Mouse (Mus musculus) left cerebral cortex, postnatal 25 days (tissue): ENCODE measurements at regions not wholly inside any gene's neighbourhood (a gene's known extent, or its start where the extent isn't known, plus 50 kb on each side); places are given as distances from the start of the nearest gene placed in this dataset.

Experiments
- DNase-seq, 2 experiments: peaks; one replicate each; pipeline ENCODE4 v3.0.0; 2022; ENCODE audit warnings: low spot score in 2 of 2, mixed read lengths in 1 of 2
- intact Hi-C: fragments of 180-260 bp; cut with DNase I; formaldehyde crosslinking; loops from one replicate; pipeline ENCODE4 v1.15.1; 2025

GRCm38 (mm10) chr1:34733026-34733913, 109.6 kb downstream of the Fam168b start:
- DNase-seq, result no peak
- intact Hi-C loops, result no loop called here

GRCm38 (mm10) chr1:34738386-34739067, 104.3 kb downstream of the Fam168b start:
- intact Hi-C loops, result no loop called here
- peak; percentile 80 to 86 for DNase-seq

GRCm38 (mm10) chr1:34739621-34740020, 103.2 kb downstream of the Fam168b start:
- intact Hi-C loops, result no loop called here
- no peak for DNase-seq

- intact Hi-C loops, result no loop called here
- no peak for DNase-seq
These were observed 102.0 kb downstream of the Fam168b start for GRCm38 (mm10) chr1:34740891-34741290.

- intact Hi-C loops, result no loop called here
- no peak for DNase-seq
These were observed 100.6 kb downstream of the Fam168b start for GRCm38 (mm10) chr1:34742234-34742633.

- intact Hi-C loops, result no loop called here
These were observed 97.0 kb downstream of the Fam168b start for GRCm38 (mm10) chr1:34745881-34746280.

GRCm38 (mm10) chr1:34749161-34750040, 93.5 kb downstream of the Fam168b start:
- intact Hi-C loops, result loop anchor here (2.0 kb wide), 1 partner anchor 53 kb away; no protein-coding TSS in a partner anchor
- DNase-seq, result peak; percentile 28 to 70

More at GRCm38 (mm10) chr1:34745881-34746280, 97.0 kb downstream of the Fam168b start:
- no peak for DNase-seq

- intact Hi-C loops, result loop anchor here (2.0 kb wide), 1 partner anchor 52 kb away; no protein-coding TSS in a partner anchor
- DNase-seq, result peak; percentile 22 to 27
These were observed 92.5 kb downstream of the Fam168b start for GRCm38 (mm10) chr1:34750061-34751054.

GRCm38 (mm10) chr1:34751128-34751527, 91.7 kb downstream of the Fam168b start:
- intact Hi-C loops, result loop anchor here (2.0 kb wide), 1 partner anchor 52 kb away; no protein-coding TSS in a partner anchor
- DNase-seq, result peak in 1 of 2 experiments; percentile 13

GRCm38 (mm10) chr1:34753581-34753980, 89.3 kb downstream of the Fam168b start:
- DNase-seq, result peak in 1 of 2 experiments; percentile 81
- intact Hi-C loops, result no loop called here

- DNase-seq, result peak in 1 of 2 experiments; percentile 37
- intact Hi-C loops, result no loop called here
These were observed 82.3 kb downstream of the Fam168b start for GRCm38 (mm10) chr1:34760547-34760946.

- no peak for DNase-seq
- intact Hi-C loops, result no loop called here
These were observed 81.4 kb downstream of the Fam168b start for GRCm38 (mm10) chr1:34761436-34761835.

- intact Hi-C loops, result no loop called here
These were observed 81.0 kb downstream of the Fam168b start for GRCm38 (mm10) chr1:34761870-34762269.

More at GRCm38 (mm10) chr1:34761870-34762269, 81.0 kb downstream of the Fam168b start:
- no peak for DNase-seq
